Mouse (Mus musculus) lung, adult 2 months (tissue): Measurements from ENCODE around the gene Arhgap30. TPM values are rescaled to one million over a fixed set of nuclear protein-coding genes. Genes with fewer than 3 reads are reported as not detected.

Experiments used
- DNase-seq: peaks from one replicate; pipeline ENCODE4 v3.0.0; 2022
- H3K4me1 ChIP-seq: fragments of 200-500 bp; 2 replicates; pipeline ENCODE4 v1.6.1; 2011; ENCODE audit warnings: low read length; ENCODE audit not compliant: control insufficient read depth, insufficient read depth
- H3K4me3 ChIP-seq: fragments of 200-500 bp; replicated peaks from 2 replicates; pipeline ENCODE3; 2011; ENCODE audit warnings: low read depth, mild to moderate bottlenecking, control low read depth, low read length; ENCODE audit errors: extremely low read depth
- CTCF ChIP-seq: fragments of 200-500 bp; IDR thresholded peaks from 2 replicates; pipeline ENCODE4 v1.5.1; 2011; ENCODE audit warnings: mild to moderate bottlenecking, low read length, control low read depth; ENCODE audit not compliant: insufficient read depth
- POLR2A ChIP-seq: fragments of 200-500 bp; IDR thresholded peaks from 2 replicates; pipeline ENCODE4 v1.6.1; 2011; ENCODE audit warnings: low read depth, mild to moderate bottlenecking, control low read depth, low read length, borderline replicate concordance; ENCODE audit errors: extremely low read depth
- WGBS: fragments of 180-500 bp; shearing (Covaris S2); methylation state at CpG from one replicate; pipeline ENCODE4 v1.1.7; 2018; 5-methylcytosine and 5-hydroxymethylcytosine counted together
- polyA plus RNA-seq: library from polyadenylated mRNA; depleted of rRNA; stranded (reverse); fragments of >200 nt; gene quantifications from 2 replicates; pipeline ENCODE4 v1.2.3, GENCODE M21; 2012

Arhgap30 gene
- polyA plus RNA-seq, 1 experiment: 17.5 TPM

DNA sequence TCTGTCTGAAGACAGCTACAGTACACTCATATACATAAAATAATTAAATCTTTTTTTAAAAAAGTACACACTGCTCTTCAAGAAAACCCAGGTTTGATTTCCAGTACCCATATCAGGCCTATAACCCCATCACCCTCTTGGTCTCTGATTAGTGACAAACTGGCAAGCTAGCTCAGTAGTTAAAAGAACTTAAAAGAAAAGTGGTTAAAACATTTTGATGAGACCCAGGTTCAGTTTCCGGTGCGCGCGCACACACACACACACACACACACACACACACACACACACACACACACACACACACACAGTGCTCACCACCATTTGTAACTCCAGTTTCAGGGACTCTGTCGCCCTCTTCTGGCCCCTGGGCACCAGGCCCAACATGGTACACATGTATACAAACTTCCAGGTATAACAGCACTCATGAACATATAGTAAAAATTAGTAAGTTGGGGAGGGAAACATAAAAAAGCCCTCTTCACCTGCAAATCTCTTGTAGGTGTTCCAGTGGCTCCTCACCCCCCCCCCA lies 32.9 kb upstream of the Arhgap30 start:
- DNase-seq: no peak
- WGBS: 66% methylated on average over 5 of the region's 5 CpGs
- H3K4me3 ChIP-seq: no peak overlapping the region

DNA sequence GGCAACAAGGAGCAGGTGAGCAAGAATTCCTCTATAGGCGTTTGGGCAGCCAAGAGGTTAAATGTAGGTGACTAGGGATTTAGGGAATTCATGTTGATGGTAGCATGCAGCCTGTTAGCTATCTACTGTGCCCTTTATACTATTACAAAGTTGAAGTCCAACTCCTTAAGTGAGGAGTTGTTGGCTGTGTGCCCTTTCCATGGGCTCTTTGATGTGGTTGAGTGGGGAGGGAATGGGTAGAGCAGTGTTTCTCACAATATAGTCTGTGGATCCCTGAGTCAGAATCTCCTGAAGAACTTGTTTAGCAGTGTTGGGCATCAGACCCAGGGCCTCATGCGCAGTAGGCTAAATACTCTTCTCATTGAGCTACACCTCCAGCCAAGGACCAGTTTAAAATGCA lies 31.9 kb upstream of the Arhgap30 start:
- TF ChIP-seq CTCF: no peak
- TF ChIP-seq POLR2A: no peak
- no peak for DNase-seq
- no peaks in the 10 kb centered on the region for H3K4me1 ChIP-seq
- no peak overlapping the region for H3K4me3 ChIP-seq
- 78% methylated on average over 2 of the region's 2 CpGs for WGBS

More for the DNA sequence above, 32.9 kb upstream of the Arhgap30 start:
- TF ChIP-seq CTCF: peak; percentile 74
- TF ChIP-seq POLR2A: no peak
- no peaks in the 10 kb centered on the region for H3K4me1 ChIP-seq

DNA sequence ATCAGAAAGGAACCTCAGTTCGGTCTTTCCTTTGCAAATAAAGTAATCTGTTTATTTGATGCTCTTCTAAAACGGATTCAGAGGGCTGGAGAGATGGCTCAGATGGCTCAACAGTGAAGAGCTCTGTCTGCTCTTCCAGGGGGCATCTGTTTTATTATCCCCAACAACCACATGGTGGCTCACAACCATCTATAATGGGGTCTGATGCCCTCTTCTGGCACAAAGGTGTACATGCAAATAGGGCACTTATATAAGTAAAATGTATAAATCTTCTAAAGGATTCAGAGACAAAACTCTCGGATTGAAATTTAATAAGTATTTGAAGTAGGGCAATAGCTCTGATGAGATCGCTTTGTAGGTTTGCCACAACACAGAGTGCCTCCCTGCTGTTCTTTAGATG lies 30.3 kb upstream of the Arhgap30 start:
- no peaks in the 10 kb centered on the region for H3K4me1 ChIP-seq
- WGBS: 63% methylated on average over 4 of the region's 4 CpGs
- TF ChIP-seq CTCF (no peak), POLR2A (no peak)
- no peak for DNase-seq
- no peak overlapping the region for H3K4me3 ChIP-seq

DNA sequence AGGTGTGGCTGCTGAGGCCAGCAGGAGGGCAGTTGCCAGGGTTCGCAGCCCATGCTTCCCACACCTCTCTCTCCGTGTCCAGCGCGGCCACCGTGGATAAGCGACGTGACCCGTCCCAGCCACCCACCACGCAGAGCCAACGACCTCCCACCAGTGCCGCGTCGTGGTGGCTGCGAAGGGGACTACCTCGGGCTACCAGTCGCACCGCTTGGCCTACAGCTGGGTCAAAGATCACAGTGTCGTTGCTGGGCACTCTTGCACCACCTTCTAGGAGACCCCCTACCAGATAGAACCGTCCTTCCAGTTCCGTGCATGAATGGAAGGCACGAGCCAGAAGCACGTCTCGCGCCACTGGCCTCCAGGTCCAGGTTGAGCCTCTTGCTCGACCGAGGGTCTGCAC lies 28.5 kb upstream of the Arhgap30 start:
- Histone ChIP-seq H3K4me3 (peak overlapping the region; percentile 57), H3K4me1 (no peaks in the 10 kb centered on the region)
- no peak for DNase-seq
- TF ChIP-seq CTCF (no peak), POLR2A (no peak)
- 22% methylated on average over 26 of the region's 26 CpGs for WGBS

DNA sequence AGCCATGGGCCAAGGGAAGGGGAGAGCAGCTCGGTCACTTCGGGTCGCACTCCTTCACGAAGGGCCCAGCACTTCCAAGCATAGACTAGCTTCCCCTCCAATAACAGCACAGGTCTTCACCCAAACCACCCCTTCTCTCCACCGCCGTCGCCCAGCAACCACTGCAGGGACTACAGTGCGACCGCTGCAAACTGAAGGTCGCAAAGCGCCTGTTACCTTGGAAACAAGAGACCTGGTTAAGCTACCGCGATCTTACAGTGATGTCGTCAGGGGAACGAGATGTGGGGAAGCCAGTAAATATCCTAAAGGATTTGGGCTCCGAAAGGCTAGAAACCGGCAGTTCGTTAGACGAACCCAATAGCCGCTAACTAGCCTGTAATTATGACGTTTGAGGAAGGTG lies 28.1 kb upstream of the Arhgap30 start, which contains the start of gene Klhdc9:
Gene Klhdc9 (minus strand): TSS at position 143 of the 400 bp plus-strand sequence.
- WGBS: 13% methylated on average over 21 of the region's 21 CpGs
- Histone ChIP-seq H3K4me1 (no peaks in the 10 kb centered on the region), H3K4me3 (peak within 1 kb of the TSS; percentile 57)
- DNase-seq: peak; percentile 59
- TF ChIP-seq POLR2A: no peak
- TF ChIP-seq CTCF: no peak

DNA sequence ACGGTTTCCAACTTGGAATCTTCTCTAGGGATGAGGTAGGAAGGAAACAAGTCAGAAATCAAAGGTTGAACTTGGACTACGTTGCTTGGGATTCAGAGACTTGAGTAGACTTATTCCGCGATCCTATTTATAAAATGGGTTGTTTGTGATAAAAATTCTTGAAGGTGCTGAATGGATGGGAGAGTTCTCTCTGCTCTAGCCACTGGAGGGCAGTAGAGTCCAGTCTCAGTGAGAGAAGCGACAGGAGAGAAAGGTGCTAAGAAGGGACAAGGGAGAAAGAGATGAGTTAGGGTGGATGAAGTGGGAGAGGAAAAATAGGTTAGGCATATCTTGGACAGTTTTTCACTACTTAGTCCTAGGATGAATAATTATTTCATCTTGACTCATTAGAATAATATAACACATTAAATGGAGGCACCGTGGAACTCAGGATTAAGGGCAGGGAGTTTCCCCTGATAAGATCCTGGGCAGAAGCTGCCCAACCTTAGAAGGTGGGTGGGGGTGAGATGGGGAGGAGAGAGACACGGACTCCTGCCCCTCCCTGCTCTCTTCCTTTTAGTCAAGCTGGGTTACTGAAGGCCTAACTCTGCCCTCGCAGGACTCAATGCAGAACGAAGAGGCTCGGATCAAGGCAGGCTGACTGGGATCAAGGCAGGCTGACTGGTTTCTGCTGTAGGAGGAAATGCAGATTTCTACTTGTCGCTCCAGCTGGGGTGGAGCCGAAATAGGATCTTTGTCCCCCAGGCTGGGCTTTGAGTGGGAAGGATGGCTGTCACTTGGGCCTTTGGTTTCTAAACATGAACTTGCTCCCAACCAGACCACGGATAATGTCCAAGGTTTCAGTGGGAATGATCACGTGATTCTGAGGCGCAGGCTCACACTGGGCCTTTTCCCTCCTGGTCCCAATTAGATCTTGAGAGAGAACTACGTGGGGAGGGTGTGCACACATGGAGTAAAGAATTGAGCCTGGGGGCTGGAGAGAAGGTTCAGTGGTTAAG lies 27.3 kb upstream of the Arhgap30 start:
- WGBS: 42% methylated on average over 16 of the region's 16 CpGs
- TF ChIP-seq CTCF: peak; percentile 71
- TF ChIP-seq POLR2A: no peak
- H3K4me1 ChIP-seq: no peaks in the 10 kb centered on the region
- no peak for DNase-seq
- peak overlapping the region; percentile 52 for H3K4me3 ChIP-seq

DNA sequence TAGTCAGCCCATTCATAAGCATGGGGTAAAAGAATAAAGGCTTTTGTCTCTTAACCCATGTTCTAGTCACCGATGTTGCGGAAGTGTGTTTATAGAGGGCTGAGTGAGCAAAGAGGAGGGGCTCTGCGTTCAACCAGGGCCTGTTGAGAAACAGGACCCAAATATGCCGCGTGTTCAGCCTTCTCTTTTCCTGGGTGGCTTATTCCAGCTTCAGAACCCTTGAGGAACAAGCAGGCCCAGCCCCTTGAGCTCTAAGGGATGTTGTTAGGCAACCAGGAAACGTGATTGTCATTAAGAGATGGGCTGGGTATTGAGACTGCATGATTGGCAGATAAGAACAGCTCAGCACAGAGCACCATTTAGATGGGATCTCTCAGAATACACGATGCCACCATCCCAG lies 22.8 kb upstream of the Arhgap30 start:
- TF ChIP-seq CTCF: no peak
- no peak for TF ChIP-seq POLR2A
- no peak overlapping the region for H3K4me3 ChIP-seq
- H3K4me1 ChIP-seq: no peaks in the 10 kb centered on the region
- DNase-seq: no peak
- WGBS: 42% methylated on average over 7 of the region's 7 CpGs

DNA sequence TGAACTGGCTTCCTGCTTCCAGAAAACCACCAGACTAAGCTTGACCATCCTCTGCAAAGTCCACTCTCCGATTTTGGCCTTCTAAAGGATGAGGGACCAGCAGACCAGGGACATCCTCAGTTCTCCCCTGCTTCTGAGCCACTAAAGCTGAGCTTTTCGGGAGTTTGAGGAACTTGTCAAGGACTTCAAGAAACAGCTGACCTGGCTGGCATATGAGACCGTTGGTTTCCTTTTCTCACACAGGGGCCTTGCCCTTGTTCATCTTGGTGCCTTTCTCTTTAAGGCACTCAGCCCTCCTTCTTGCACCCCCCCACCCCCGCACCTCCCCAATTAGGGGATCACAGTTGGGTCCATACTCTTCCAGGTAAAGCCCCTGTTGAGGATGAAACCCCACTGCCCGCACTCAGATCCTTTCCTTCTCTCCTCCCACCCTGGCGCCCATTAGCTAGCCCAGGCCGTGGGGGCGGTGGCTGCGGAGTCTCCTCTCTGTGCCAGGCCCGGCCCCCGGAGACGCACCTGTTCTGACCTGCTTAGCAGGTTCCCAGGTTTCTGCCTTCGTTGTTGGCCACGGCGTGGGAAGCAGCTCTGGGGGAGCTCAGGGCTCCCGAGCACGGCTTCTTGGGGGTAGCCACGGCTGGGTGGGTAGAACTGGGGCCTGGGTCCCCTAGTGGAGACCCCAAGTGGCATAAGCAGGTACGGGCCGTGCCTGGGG lies 18.8 kb upstream of the Arhgap30 start, which contains the start of gene Nectin4:
Gene Nectin4 (plus strand): TSS at position 255 of the 712 bp plus-strand sequence.
- peak; percentile 71 for DNase-seq
- peaks cover 3% of the 10 kb centered on the region; the same call in 1 of the 2 replicates for H3K4me1 ChIP-seq
- H3K4me3 ChIP-seq: peak within 1 kb of the TSS; percentile 46
- no peak for TF ChIP-seq CTCF
- peak; percentile 64; the same call in 1 of the 2 replicates for TF ChIP-seq POLR2A
- WGBS: 30% methylated on average over 20 of the region's 20 CpGs

DNA sequence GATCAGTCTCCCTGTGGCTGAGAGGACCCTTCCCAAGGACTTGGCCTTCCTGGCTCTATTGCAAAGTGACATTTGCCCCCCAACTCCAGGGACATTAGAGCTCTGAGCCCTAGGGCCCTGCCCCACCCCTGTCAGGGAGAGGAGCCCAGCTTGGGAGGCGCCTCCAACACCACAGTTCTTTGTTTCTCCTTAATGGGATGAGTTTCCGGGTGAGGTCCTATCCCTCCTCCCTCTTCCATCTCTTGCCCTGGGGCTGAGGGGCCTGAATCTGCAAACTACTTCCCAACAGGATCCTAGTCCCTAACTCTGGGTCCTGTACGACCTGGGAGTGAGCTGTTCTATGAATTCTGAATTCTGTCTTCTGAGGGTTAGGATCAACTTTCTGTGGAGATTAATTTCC lies 15.9 kb upstream of the Arhgap30 start:
- Histone ChIP-seq H3K4me3 (no peak overlapping the region), H3K4me1 (peaks cover 7% of the 10 kb centered on the region)
- 61% methylated on average over 3 of the region's 3 CpGs for WGBS
- TF ChIP-seq CTCF: no peak
- no peak for TF ChIP-seq POLR2A
- DNase-seq: no peak
